Mouse (Mus musculus): Measurements from ENCODE around the gene Arntl.

Arntl gene

DNA sequence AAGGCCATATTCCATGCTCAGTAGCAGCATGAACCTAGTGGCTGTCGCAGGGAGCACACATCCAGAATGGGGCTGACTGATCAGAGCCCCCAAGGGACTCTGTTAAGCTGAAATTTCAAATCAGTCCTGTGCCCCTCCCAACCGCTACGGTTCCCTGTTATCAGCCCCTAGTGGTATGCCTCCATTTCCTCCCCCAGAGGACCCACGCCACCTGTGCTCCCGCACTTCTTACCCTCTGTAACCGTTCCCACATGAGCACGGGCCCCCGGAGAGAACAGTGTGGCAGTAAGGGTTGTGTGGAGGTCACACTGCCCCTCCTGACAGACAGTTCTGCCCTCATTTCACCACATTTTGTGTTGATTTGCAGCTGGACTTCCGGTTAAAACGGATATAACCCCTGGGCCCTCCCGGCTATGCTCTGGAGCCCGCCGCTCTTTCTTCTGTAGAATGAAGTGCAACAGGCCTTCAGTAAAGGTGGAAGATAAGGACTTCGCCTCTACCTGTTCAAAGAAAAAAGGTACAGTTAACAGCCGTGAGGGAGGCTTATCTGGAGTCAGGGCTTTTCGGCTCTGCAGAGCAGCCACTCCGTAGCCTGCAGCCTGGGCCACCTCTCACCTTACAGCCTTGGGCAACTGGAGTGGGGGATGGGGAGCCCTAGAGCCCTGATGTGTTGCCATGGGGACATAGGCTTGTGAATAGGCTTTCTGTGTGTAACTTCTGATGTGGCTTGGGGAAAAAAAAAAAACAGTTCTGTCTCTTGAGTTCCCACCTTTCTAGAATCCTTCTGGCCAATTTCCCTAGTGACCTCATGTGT, 88.0 kb downstream of the Arntl start:
- no peak for DNase-seq (ENCODE audit: low spot score)

DNA sequence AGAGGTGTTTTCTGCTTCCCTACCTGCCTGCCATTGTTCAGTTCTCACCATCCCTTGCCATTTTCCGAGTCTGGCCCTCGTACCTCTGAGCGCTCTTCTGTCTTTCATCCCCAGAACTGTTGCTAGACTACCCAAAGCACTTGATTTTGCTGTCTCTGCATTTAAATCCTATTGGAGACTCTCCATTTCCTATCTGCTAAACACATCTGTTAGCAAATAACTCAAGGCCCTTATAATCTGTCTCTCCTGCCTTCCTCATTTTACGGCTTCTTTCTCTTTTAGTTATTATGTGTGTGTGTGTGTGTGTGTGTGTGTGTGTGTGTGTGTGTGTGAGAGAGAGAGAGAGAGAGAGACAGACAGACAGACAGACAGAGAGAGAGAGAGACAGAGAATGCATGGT, 90.5 kb downstream of the Arntl start:
- no peak for DNase-seq (ENCODE audit: low spot score)

GRCm38 (mm10) chr7:113310136-113310535, 102.9 kb downstream of the Arntl start:
- no peak for DNase-seq (ENCODE audit: low spot score)

DNA sequence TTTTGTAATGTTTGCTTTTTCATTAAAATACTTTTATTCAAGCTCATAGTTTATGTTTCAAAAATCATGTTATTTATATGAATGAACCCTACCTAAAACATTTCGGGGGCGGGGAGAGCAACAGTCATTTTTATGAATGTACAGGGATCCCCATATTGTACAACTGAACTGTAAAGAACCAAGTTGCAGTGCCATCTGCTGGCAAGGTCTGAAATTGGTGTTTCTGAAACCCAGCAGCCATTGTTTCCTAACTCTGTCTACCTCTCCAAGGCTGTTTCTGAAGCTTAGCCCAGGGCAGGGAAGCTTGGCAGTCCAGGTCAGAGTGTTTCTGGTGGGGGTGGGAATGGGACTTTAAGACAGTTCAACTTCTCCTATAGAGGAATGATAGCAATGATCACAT, 104.5 kb downstream of the Arntl start:
- peak; percentile 39 for DNase-seq (ENCODE audit: low spot score)

- no peak for DNase-seq (ENCODE audit: low spot score)
Measured at GRCm38 (mm10) chr7:113320128-113320527, 112.9 kb downstream of the Arntl start.

DNA sequence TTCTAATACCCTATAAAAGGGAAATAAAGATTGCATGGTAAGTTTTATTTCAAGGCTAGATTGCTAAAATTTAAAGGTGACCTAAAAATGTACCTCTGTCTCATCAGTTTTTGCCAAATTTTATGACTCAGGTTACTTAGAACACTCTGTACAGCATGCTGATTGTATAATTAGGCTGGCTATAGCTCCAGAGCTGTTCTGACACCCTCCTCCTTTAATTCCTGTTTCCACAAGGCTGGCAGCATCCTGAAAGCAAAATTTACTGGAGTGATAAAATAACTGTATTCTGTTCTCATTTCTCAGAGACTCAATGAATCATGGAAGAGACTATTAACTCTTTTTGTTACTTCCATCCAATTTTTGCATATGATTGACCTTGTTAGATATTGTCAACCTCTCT, 126.8 kb downstream of the Arntl start:
- no peak for DNase-seq (ENCODE audit: low spot score)

GRCm38 (mm10) chr7:113335250-113335649, 128.0 kb downstream of the Arntl start:
- DNase-seq (ENCODE audit: low spot score): no peak

- DNase-seq (ENCODE audit: low spot score): peak; percentile 83
Measured at GRCm38 (mm10) chr7:113347271-113347670, 140.0 kb downstream of the Arntl start.

DNA sequence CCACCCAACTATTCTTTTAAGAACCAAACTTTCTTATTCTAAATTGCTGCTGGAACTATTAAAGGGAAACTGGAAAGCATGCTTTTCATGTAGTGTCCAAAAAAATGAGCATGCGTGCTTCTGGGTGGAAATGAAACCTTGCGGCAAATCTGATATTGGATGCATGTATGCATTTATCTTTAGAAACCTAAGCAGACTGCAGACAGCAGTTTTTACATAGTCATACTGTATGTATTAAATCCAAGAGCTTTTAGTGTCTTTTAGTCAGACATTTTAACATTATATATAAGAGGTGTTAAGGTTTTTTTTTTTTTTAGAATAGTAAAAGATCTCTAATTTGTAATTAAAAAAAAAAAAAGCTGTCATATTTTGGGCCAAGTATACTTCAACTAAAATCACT, 140.4 kb downstream of the Arntl start:
- no peak for DNase-seq (ENCODE audit: low spot score)

DNA sequence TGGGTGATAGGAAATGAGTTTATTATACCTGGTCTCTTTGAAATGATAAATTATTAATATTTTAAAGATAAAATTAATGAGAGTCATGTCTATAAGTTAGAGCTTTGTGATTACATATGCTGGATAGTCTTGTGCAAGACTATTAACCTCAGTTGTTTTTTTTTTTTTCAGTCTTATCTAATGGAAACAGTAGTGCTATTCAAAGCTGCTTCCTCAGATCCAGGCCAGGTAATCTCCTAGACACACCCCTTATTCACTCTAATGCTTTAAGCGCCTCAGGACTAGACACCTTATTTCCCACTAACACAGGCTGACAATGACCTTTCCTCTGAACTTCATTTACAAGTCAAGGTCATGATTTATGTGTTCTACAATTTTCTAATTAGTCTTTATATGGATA, 141.8 kb downstream of the Arntl start:
- no peak for DNase-seq (ENCODE audit: low spot score)

Data from layer of hippocampus, adult 9-10 months (tissue).